Mouse (Mus musculus): Measurements from ENCODE around the gene Lrp1. TPM values are rescaled to one million over a fixed set of nuclear protein-coding genes. Genes with fewer than 3 reads are reported as not detected.

Lrp1 gene
- total and polyA plus RNA-seq, 3 experiments: 3.1 to 51.2 (median 11.8) TPM

DNA sequence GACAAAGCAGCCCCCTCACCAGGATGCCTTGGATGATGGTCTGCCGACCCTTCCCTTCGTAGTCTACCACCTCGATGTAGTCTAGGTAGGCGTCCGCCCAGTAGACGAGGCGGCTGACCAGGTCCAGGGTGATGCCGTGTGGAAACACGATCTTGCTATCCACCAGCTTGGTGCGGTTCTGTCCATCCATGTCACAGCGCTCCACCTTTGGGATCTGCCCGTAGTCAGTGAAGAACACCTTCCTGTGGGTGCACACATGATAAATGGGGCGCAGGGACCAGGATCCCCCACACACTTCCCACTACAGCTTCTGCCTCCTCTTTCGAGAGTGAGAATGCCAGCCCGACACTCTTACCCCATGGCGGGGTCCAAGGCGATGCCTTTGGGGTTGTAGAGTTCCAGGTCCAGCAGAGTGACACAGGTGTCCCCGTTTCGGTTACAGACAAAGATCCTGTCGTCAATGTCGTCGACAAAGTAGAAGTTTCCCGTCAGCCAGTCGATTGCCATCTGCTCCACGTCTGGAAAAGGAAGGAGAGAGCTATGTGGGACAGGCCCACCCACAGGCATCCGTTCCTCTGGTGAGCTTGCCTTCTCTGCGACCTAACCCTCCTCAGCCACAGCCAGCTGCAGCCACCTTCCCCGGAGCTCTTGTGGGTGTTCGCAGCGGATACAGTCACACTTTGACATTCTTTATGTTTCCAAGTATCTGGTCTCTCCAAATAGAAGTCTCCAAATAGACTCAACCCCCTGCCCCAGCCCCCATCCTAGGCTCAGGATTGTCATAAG is 25.8 kb downstream of the Lrp1 start:
- H3K27ac ChIP-seq (ENCODE audit: insufficient read depth, low read depth): no peak overlapping the region
- no peak overlapping the region for H3K4me2 ChIP-seq (ENCODE audit: insufficient read depth, low read depth, poor library complexity, severe bottlenecking)
- H3K9ac ChIP-seq (ENCODE audit: insufficient read depth, low read depth): no peak overlapping the region
- DNase-seq (ENCODE audit: extremely low read depth): no peak
- TF ChIP-seq ZKSCAN1 (IDR thresholded peaks at IDR 0.05; ENCODE audit: borderline replicate concordance, low read depth, low read length) (no peak), JUN (IDR thresholded peaks at IDR 0.05; ENCODE audit: insufficient read depth, low read depth, low read length) (no peak), MYC (IDR thresholded peaks at IDR 0.05; ENCODE audit: low read depth, low read length) (no peak), PAX5 (IDR thresholded peaks at IDR 0.05; ENCODE audit: low read length) (no peak), IRF4 (IDR thresholded peaks at IDR 0.05; ENCODE audit: low read depth, low read length) (no peak), NRF1 (IDR thresholded peaks at IDR 0.05; ENCODE audit: low read depth, low read length) (no peak), GABPA (IDR thresholded peaks at IDR 0.05; ENCODE audit: insufficient replicate concordance, low read depth, low read length) (no peak)
- no peaks in the 10 kb centered on the region for H3K79me2 ChIP-seq (replicated peaks; ENCODE audit: control insufficient read depth, extremely low read depth, insufficient read depth, poor library complexity, severe bottlenecking)
- peaks cover 26 to 41% of the 10 kb centered on the region in 2 experiments for H3K36me3 ChIP-seq (replicated peaks in 1 of 2; ENCODE audit: control insufficient read depth in 1 of 2, insufficient read depth in 1 of 2, low read length in 1 of 2)
- no peaks in the 10 kb centered on the region for H3K9me3 ChIP-seq (replicated peaks; ENCODE audit: low read length)
- no peaks in the 10 kb centered on the region for H3K27me3 ChIP-seq (replicated peaks)
- H3K4me1 ChIP-seq (ENCODE audit: control insufficient read depth in 1 of 2, insufficient read depth in 2 of 2): peaks cover 69 to 99% of the 10 kb centered on the region in 2 experiments
- peak overlapping the region in 1 of 3 experiments; percentile 8 for H3K4me3 ChIP-seq (replicated peaks in 1 of 3; ENCODE audit: low read depth in 2 of 3, low read length in 2 of 3, poor library complexity in 1 of 3)
- in situ Hi-C loops (cut with MboI; ENCODE audit: low pct_ligation_motif_present, low pct_unique_long_range_greater_than_20kb, low sequenced_read_pairs) (no loop called here), dilution Hi-C loops (cut with MboI; ENCODE audit: extremely low pct_ligation_motif_present, extremely low pct_unique_long_range_greater_than_20kb, low sequenced_read_pairs) (no loop called here)

DNA sequence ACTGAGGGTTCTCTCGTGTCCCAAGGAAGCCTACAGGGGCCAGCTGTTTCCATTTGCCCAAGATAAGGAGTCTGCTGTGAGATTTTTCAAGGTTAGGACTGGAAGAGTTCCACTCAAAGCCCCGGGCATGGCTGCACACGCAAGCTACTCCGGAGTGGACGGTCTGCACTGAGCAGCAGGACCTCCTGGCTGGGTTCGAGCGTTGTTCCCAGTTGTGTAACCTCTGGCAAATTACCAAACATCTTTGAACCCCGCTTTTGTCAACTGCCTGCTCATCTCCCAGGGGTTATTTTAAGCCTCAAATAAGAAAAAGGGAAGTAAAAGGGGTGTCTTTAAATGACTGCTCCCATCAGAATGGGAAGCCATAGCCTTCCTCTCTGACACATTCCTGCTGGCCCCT is 26.5 kb downstream of the Lrp1 start:
- Histone ChIP-seq H3K9ac (ENCODE audit: insufficient read depth, low read depth) (no peak overlapping the region), H3K9me3 (replicated peaks; ENCODE audit: low read length) (no peaks in the 10 kb centered on the region), H3K4me2 (ENCODE audit: insufficient read depth, low read depth, poor library complexity, severe bottlenecking) (no peak overlapping the region), H3K27ac (ENCODE audit: insufficient read depth, low read depth) (no peak overlapping the region), H3K27me3 (replicated peaks) (no peaks in the 10 kb centered on the region), H3K79me2 (replicated peaks; ENCODE audit: control insufficient read depth, extremely low read depth, insufficient read depth, poor library complexity, severe bottlenecking) (no peaks in the 10 kb centered on the region), H3K4me3 (replicated peaks in 1 of 3; ENCODE audit: low read depth in 2 of 3, low read length in 2 of 3, poor library complexity in 1 of 3) (no peak overlapping the region), H3K4me1 (ENCODE audit: control insufficient read depth in 1 of 2, insufficient read depth in 2 of 2) (peaks cover 71 to 94% of the 10 kb centered on the region in 2 experiments), H3K36me3 (replicated peaks in 1 of 2; ENCODE audit: control insufficient read depth in 1 of 2, insufficient read depth in 1 of 2, low read length in 1 of 2) (peaks cover 34 to 48% of the 10 kb centered on the region in 2 experiments)
- in situ Hi-C loops (cut with MboI; ENCODE audit: low pct_ligation_motif_present, low pct_unique_long_range_greater_than_20kb, low sequenced_read_pairs): no loop called here
- TF ChIP-seq JUN (IDR thresholded peaks at IDR 0.05; ENCODE audit: insufficient read depth, low read depth, low read length): no peak
- TF ChIP-seq PAX5 (IDR thresholded peaks at IDR 0.05; ENCODE audit: low read length): no peak
- TF ChIP-seq BHLHE40 (IDR thresholded peaks at IDR 0.05; ENCODE audit: low read depth, low read length): no peak
- TF ChIP-seq CHD1 (IDR thresholded peaks at IDR 0.05; ENCODE audit: low read depth, low read length): no peak
- no peak for TF ChIP-seq ETS1 (conservative IDR thresholded peaks at IDR 0.05; ENCODE audit: low read depth, low read length)
- no peak for DNase-seq (ENCODE audit: extremely low read depth)
- dilution Hi-C loops (cut with MboI; ENCODE audit: extremely low pct_ligation_motif_present, extremely low pct_unique_long_range_greater_than_20kb, low sequenced_read_pairs): no loop called here

DNA sequence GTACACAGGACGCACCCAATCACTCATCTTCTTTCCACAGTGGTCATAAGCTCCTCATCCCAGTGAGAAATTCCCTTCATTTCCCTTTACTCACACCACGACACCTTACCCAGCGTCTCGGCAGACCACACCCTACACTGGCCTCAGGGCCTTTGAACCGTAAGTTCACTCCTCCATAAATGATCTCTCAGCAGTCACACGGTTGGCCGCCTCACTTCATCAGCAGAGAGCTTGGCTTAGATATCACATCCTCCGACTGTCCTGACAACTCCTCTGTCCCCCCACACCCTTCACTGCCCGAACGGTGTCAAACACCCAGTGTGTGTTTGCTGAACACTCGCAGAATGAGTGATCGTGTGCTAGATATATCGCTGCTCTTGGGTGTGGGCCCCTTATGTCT is 28.1 kb downstream of the Lrp1 start:
- dilution Hi-C loops (cut with MboI; ENCODE audit: extremely low pct_ligation_motif_present, extremely low pct_unique_long_range_greater_than_20kb, low sequenced_read_pairs): no loop called here
- no peaks in the 10 kb centered on the region for H3K27me3 ChIP-seq (replicated peaks)
- in situ Hi-C loops (cut with MboI; ENCODE audit: low pct_ligation_motif_present, low pct_unique_long_range_greater_than_20kb, low sequenced_read_pairs): no loop called here
- no peaks in the 10 kb centered on the region for H3K79me2 ChIP-seq (replicated peaks; ENCODE audit: control insufficient read depth, extremely low read depth, insufficient read depth, poor library complexity, severe bottlenecking)
- H3K36me3 ChIP-seq (replicated peaks in 1 of 2; ENCODE audit: control insufficient read depth in 1 of 2, insufficient read depth in 1 of 2, low read length in 1 of 2): peaks cover 48 to 63% of the 10 kb centered on the region in 2 experiments
- H3K4me3 ChIP-seq (replicated peaks in 1 of 3; ENCODE audit: low read depth in 2 of 3, low read length in 2 of 3, poor library complexity in 1 of 3): no peak overlapping the region
- no peak for DNase-seq (ENCODE audit: extremely low read depth)
- TF ChIP-seq MEF2A (IDR thresholded peaks at IDR 0.05; ENCODE audit: borderline replicate concordance, low read depth, low read length): peak; percentile 40; the same call in 1 of the 2 replicates
- no peak for TF ChIP-seq E2F4 (IDR thresholded peaks at IDR 0.05; ENCODE audit: insufficient replicate concordance, low read depth, low read length)
- peak; percentile 65 for TF ChIP-seq IRF4 (IDR thresholded peaks at IDR 0.05; ENCODE audit: low read depth, low read length)
- no peaks in the 10 kb centered on the region for H3K9me3 ChIP-seq (replicated peaks; ENCODE audit: low read length)
- peaks cover 70 to 81% of the 10 kb centered on the region in 2 experiments for H3K4me1 ChIP-seq (ENCODE audit: control insufficient read depth in 1 of 2, insufficient read depth in 2 of 2)
- H3K9ac ChIP-seq (ENCODE audit: insufficient read depth, low read depth): no peak overlapping the region
- no peak overlapping the region for H3K4me2 ChIP-seq (ENCODE audit: insufficient read depth, low read depth, poor library complexity, severe bottlenecking)
- H3K27ac ChIP-seq (ENCODE audit: insufficient read depth, low read depth): peak overlapping the region; percentile 30
